Mouse (Mus musculus) midbrain, postnatal 0 days (tissue): ENCODE results near the gene Paqr5. TPM values are rescaled to one million over a fixed set of nuclear protein-coding genes. Genes with fewer than 3 reads are reported as not detected.

Experiments used
- ATAC-seq: fragments of 200-750 bp; cut with Nextera tagmentation; 2 replicates; pipeline ENCODE4 v1.8.0; 2017; ENCODE audit warnings: moderate number of reproducible peaks, mild to moderate bottlenecking, moderate TSS enrichment, moderate library complexity; ENCODE audit not compliant: low FRiP score
- DNase-seq: peaks from one replicate; pipeline ENCODE4 v3.0.0-alpha.2; 2015; ENCODE audit warnings: low spot score
- H3K27ac ChIP-seq: fragments of 300-500 bp; sonication (generic); 2 replicates; pipeline ENCODE4 v1.5.1; 2014; ENCODE audit warnings: low read depth, mild to moderate bottlenecking, low read length, mixed read lengths
- H3K27me3 ChIP-seq: fragments of 300-500 bp; sonication (generic); 2 replicates; pipeline ENCODE4 v1.6.1; 2014; ENCODE audit warnings: low read length, control low read depth, mixed read lengths; ENCODE audit not compliant: insufficient read depth
- H3K36me3 ChIP-seq: fragments of 300-500 bp; sonication (generic); 2 replicates; pipeline ENCODE4 v1.6.1; 2014; ENCODE audit warnings: low read length, control low read depth, mixed read lengths; ENCODE audit not compliant: insufficient read depth
- H3K4me1 ChIP-seq: fragments of 300-500 bp; sonication (generic); 2 replicates; pipeline ENCODE4 v1.6.1; 2014; ENCODE audit warnings: mild to moderate bottlenecking, control low read depth, antibody characterized with exemption, low read length, mixed read lengths; ENCODE audit not compliant: insufficient read depth
- H3K4me2 ChIP-seq: fragments of 300-500 bp; sonication (generic); 2 replicates; pipeline ENCODE4 v1.6.1; 2014; ENCODE audit warnings: low read depth, mild to moderate bottlenecking, low read length, mixed read lengths; ENCODE audit not compliant: poor library complexity, severe bottlenecking
- H3K4me3 ChIP-seq: fragments of 300-500 bp; sonication (generic); 2 replicates; pipeline ENCODE4 v1.5.1; 2014; ENCODE audit warnings: low read depth, mild to moderate bottlenecking, low read length, moderate library complexity
- H3K9ac ChIP-seq: fragments of 300-500 bp; sonication (generic); replicated peaks from 2 replicates; pipeline ENCODE4 v1.6.1; 2014; ENCODE audit warnings: mild to moderate bottlenecking, low read length, moderate library complexity, mixed read lengths; ENCODE audit not compliant: poor library complexity, severe bottlenecking
- H3K9me3 ChIP-seq: fragments of 300-500 bp; sonication (generic); 2 replicates; pipeline ENCODE4 v1.6.1; 2016; ENCODE audit warnings: low read length, control low read depth
- CTCF ChIP-seq: IDR thresholded peaks from 2 replicates; pipeline ENCODE4 v1.5.1; 2016; ENCODE audit warnings: antibody characterized with exemption, mild to moderate bottlenecking
- WGBS: fragments of 180-500 bp; shearing (Covaris S2); extraction: QIAGEN DNeasy Blood & Tissue Kit; methylation state at CpG from one replicate; pipeline ENCODE4 v1.1.7; 2014; 5-methylcytosine and 5-hydroxymethylcytosine counted together
- polyA plus RNA-seq: library from polyadenylated mRNA; unstranded; fragments of >200 nt; fragmentation: Nextera tagmentation; extraction: Ambion mirVana; gene quantifications from 2 replicates; pipeline ENCODE4 v1.2.1, GENCODE M21; 2015
- total RNA-seq: library from RNA; depleted of rRNA; stranded (reverse); fragments of >200 nt; gene quantifications from 2 replicates; pipeline ENCODE4 v1.2.3, GENCODE M21; 2014

The Paqr5 gene
- total and polyA plus RNA-seq, 2 experiments from 2014 or later, result 0.11 to 0.27 TPM

DNA sequence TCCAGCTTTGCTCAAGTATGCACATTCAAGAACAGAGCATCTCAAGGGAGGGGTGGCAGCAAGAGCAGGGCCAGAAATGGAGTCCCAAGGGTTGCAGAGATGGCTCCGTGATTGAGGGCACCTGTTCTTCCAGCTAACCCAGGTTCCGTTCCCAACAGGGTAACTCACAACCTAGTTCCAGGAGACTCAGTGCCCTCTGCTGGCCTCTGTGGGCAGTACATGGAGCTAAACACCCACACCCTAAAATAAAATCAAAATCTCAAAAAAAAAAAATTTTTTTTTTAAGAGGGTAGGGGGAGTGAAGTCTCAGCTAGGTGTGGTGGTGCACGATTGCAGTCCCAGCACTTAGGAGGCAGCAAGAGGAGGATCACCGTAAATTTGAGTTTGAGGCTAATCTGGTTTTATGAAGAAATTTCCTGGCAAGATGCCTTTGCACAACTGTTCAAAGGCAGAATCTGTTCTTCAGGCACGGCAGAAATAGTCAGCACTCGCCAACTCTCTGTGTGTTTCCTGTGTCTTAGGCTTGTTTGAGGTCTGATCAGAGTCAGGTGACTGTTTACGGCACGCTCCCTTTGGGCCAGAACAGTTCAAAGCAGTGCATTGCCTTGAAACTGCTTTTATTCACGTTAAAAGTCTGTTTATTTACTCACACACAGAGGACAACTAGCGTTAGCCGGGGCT lies 41.3 kb downstream of the Paqr5 start:
- no peak overlapping the region for H3K9ac ChIP-seq
- no peak overlapping the region for H3K4me3 ChIP-seq
- H3K27me3 ChIP-seq, result no peaks in the 10 kb centered on the region
- no peaks in the 10 kb centered on the region for H3K9me3 ChIP-seq
- H3K36me3 ChIP-seq, result no peaks in the 10 kb centered on the region
- ATAC-seq (no peak), DNase-seq (peak; percentile 46)
- H3K27ac ChIP-seq, result no peak overlapping the region
- H3K4me1 ChIP-seq, result no peaks in the 10 kb centered on the region
- H3K4me2 ChIP-seq, result no peak overlapping the region
- peak; percentile 73 for TF ChIP-seq CTCF
- 54% methylated on average over 11 of the region's 11 CpGs for WGBS

DNA sequence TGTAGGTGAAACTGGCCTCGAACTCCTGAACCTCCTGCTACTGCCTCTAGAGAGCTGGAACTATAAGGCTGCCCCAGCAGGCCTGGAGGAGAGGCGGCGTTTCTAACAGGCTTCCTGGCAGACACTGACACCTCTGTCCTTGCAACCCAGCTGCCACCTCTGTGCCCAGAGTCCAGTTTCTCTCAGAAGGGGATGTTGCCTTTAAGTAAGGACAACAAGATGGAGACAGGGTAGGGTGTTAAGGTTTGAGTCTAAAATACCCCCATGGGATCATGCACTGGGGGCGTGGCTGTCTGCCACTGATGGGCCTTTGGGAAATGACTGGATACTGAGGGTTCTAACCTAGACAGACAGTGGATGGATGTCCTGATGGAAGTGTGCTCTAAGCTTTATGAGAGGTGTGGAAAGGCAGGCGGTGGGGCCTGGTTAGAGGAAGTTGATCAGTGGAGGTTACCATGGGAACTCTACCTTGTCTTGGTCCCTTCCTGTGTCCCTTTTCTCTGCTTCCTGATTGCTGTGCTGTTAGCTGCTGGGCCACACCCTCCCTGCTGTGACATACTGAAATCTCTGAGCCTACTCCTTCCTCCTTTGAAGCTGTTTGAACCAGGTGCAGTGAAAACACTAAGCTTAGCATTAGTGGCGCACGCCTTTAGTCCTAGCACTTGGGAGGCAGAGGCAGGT lies 43.6 kb downstream of the Paqr5 start:
- DNase-seq (no peak), ATAC-seq (no peak)
- no peaks in the 10 kb centered on the region for H3K4me1 ChIP-seq
- TF ChIP-seq CTCF, result no peak
- H3K4me3 ChIP-seq, result no peak overlapping the region
- no peaks in the 10 kb centered on the region for H3K36me3 ChIP-seq
- H3K9ac ChIP-seq, result no peak overlapping the region
- H3K27ac ChIP-seq, result no peak overlapping the region
- no peaks in the 10 kb centered on the region for H3K27me3 ChIP-seq
- H3K4me2 ChIP-seq, result no peak overlapping the region
- WGBS, result 89% methylated on average over 7 of the region's 7 CpGs
- H3K9me3 ChIP-seq, result no peaks in the 10 kb centered on the region

DNA sequence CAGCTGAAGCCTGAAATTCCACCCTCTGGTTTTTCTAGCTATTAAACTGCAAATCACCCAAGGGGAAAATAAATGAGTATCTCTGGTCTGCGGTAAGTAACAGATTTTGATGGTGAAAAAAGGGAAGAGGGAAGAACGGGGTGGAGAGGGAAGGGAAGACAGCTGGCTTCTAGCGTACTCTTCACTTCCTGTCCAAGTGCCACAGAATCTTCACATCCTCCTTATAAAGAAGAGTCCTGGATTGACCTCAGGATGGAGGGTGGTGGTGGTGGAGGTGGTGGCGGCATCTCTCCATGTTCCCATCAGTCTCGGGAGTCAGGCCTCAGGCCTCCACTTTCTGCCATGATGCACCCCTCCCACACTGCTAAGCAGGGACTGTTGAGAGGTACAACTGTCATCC lies 44.8 kb downstream of the Paqr5 start:
- Histone ChIP-seq H3K4me3 (no peak overlapping the region), H3K27me3 (no peaks in the 10 kb centered on the region), H3K9me3 (no peaks in the 10 kb centered on the region), H3K4me1 (no peaks in the 10 kb centered on the region), H3K27ac (no peak overlapping the region), H3K4me2 (no peak overlapping the region), H3K9ac (no peak overlapping the region), H3K36me3 (no peaks in the 10 kb centered on the region)
- TF ChIP-seq CTCF, result no peak
- DNase-seq (no peak), ATAC-seq (no peak)
- 78% methylated on average over 5 of the region's 5 CpGs for WGBS

DNA sequence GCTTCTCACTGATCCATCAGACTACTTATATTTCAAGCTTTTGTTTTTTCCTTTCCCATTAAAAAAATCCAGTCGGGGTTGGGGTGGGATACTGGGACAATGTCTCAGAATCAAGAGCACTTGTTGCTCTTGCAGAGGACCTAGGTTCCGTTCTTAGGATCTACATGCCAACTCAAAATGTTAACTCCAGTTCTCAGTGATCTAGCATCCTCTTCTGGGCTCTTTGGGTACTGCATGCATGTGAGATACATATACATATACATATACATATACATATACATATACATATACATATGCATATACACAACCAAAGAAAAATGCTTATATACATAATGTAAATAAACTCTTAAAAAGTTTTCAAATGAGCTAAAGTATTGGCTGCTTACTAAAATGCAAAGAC lies 46.7 kb downstream of the Paqr5 start:
- Histone ChIP-seq H3K36me3 (no peaks in the 10 kb centered on the region), H3K9ac (no peak overlapping the region), H3K4me1 (no peaks in the 10 kb centered on the region), H3K27ac (no peak overlapping the region), H3K4me3 (no peak overlapping the region), H3K27me3 (no peaks in the 10 kb centered on the region), H3K9me3 (no peaks in the 10 kb centered on the region), H3K4me2 (no peak overlapping the region)
- peak; percentile 30 for TF ChIP-seq CTCF
- ATAC-seq (no peak), DNase-seq (no peak)
- 91% methylated on average over 2 of the region's 2 CpGs for WGBS

DNA sequence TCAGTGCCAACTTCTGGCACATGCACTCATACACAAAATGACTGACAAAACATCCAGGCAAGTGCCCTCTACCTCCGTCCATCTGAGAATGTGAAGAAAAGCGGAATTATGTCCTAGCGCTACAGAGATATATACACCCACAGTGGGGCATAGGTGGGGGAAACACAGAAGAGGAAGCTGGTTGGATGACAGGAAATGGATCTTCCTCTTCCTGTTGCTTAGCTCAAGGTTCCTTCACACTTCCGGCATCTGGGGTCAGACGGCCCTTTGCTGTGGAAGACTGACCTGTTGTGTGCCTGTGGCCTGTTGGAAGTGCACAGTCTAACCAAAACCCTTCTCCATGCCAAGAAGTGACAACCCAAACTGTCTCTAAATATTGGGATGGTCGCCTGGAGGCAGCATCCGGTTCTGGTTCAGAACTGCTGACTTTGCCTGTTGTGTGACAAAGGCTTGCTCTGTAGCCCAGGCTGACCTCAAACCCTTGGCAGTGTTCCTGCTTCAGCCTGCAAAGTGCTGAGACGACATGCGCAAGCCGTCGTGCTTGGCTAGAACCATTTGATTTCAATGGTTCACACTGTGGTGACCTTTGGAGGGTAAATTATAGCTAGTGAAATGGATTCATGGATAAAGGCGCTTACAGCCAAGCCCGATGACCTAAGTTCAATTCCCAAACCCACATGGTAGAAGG lies 49.3 kb downstream of the Paqr5 start:
- Histone ChIP-seq H3K4me3 (no peak overlapping the region), H3K4me2 (no peak overlapping the region), H3K9ac (no peak overlapping the region), H3K9me3 (no peaks in the 10 kb centered on the region), H3K27ac (no peak overlapping the region), H3K36me3 (no peaks in the 10 kb centered on the region), H3K27me3 (no peaks in the 10 kb centered on the region), H3K4me1 (no peaks in the 10 kb centered on the region)
- TF ChIP-seq CTCF, result no peak
- 93% methylated on average over 13 of the region's 13 CpGs for WGBS
- no peak for ATAC-seq
- no peak for DNase-seq

DNA sequence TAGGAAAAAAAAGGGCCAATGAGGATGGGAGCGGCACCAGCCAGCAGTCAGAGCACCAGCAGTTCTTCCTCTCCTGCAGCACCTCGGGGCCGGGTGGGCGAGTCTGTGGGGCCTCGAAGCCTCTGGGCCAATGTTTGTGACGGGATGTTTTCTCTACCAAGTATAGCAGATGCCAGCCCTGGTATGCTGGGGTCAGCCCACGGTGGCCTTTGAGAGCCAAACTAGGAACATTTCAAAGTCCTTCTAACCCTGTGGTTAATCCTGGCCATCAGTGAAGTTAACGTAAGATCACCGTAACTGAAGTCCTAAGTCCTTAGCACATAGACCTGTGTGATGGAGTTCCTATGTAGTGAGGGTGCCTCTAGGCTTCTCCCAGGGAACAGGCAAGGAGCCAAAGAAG lies 54.6 kb downstream of the Paqr5 start:
- H3K36me3 ChIP-seq, result no peaks in the 10 kb centered on the region
- no peak overlapping the region for H3K9ac ChIP-seq
- WGBS, result 60% methylated on average over 7 of the region's 9 CpGs
- H3K4me2 ChIP-seq, result no peak overlapping the region
- no peaks in the 10 kb centered on the region for H3K4me1 ChIP-seq
- no peaks in the 10 kb centered on the region for H3K9me3 ChIP-seq
- H3K27ac ChIP-seq, result no peak overlapping the region
- no peaks in the 10 kb centered on the region for H3K27me3 ChIP-seq
- ATAC-seq, result no peak
- TF ChIP-seq CTCF, result no peak
- H3K4me3 ChIP-seq, result no peak overlapping the region
- DNase-seq, result no peak
